Mouse (Mus musculus) erythroblast, adult 5-6 weeks (primary cell): Measurements from ENCODE around the gene Setd6. TPM values are rescaled to one million over a fixed set of nuclear protein-coding genes. Genes with fewer than 3 reads are reported as not detected.
A peak's percentile ranks its signal among the peaks of the same experiment; 100 is the strongest.

Source experiments
- ATAC-seq: replicated peaks from 2 replicates; pipeline ENCODE4 v1.8.0; 2016; ENCODE audit warnings: moderate number of reproducible peaks, mild to moderate bottlenecking, moderate TSS enrichment, inconsistent platforms; ENCODE audit not compliant: poor library complexity, low FRiP score, severe bottlenecking
- total RNA-seq, 2 experiments: library from RNA; stranded (forward) in 1 of 2; stranded (reverse) in 1 of 2; fragments of 150-400 nt in 1 of 2; fragments of 200-764, 138-1000 nt in 1 of 2; gene quantifications; 2 replicates each; pipeline versions ENCODE4 v1.2.3 to v1.2.4; 2015 to 2017; ENCODE audit warnings: low replicate concordance in 2 of 2

Gene Setd6
- 4.6 TPM in 1 of 2 replicates, not detected in the other for total RNA-seq (2015; ENCODE audit: low replicate concordance)
- 1.5 and 7.2 TPM in 2 replicates for total RNA-seq (2017; ENCODE audit: low replicate concordance)

DNA sequence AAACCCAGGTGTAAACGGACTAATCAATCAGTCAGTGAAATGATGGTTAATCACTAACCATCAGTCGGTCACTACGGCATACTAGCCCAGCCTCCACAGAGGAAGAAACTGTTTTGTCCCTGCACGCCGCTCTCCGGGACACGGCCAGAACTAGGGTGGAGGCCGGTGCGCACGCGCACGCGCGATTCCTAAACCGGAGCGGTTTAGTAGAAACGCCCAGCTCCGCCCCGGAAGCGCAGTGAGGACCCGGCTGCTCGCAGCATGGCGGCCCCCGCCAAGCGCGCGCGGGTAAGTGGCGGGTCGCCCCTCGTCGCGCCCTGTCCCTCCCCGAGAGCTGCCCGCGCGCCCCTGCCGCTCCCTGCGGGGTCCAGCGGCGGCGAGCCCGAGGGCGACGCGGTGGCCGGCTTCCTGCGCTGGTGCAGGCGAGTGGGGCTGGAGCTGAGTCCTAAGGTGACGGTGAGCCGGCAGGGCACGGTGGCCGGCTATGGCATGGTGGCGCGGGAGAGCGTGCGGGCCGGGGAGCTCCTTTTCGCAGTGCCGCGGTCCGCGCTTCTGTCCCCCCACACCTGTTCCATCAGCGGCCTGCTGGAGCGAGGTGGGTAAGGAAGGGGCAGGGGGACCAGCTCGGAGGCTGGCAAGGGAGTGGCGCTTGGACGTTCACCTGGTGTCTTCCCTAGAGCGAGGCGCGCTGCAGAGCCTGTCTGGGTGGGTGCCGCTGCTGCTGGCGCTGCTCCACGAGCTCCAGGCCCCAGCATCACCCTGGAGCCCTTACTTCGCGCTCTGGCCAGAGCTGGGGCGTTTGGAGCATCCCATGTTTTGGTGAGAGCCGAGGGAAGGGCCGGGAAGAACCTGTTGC, at the start of gene Setd6:
TSS of gene Setd6 (plus strand) at position 206 of the 856 bp plus-strand sequence.
- ATAC-seq: peak; percentile 87

DNA sequence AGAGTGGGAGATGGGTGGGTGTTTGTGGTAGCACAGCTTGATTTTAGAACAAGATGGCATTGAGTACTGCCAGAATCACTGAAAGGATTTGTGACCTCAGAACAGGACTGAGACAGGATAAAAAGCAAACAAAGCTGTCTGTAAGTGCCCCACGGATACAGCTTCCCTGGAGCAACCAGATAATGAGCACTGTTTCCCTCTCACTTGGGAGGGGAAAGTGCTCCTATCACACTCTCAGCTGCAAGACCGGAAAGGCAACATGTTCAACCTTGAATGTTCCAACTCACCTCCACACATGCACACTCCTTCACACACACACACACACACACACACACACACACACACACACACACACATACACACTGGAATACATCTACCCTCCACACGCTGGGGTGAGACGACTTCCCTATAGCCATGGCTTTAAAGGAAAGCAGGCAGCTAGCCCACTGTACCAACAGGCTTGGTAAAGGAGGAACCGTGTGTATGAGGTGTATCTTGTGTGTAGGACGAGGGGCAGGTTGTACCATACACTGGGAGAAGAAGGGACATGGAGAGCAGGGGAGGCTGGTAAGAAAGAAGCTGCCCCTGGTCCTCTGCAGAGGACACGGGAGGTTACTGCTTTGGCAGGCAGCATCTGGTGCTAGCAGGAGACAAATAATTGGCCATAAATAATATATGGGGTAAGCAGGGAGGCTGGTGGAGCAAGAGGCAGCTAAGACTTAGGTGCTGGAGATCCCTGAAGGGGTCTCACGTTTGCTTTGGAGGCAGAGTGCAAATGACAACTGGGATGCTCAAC, 47.3 kb upstream of the Setd6 start:
- no peak for ATAC-seq

DNA sequence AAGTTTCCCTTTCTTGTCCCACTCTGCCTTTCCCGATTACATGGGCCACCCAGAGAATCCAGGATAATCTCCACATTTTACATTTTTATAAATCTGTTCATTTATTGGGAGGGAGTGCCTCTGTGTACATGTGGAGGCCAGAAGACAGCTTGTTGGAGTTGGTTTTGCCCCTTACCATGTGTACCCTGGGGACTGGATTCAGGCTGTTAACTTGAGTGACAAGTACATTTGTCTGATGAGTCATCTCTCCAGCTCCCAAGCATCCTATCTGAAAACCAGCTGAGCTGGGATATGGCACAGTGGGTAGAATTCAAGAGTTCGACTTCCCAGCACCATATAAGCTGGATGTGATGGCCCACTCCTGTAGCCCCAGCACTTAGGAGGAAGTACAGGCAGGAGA, 45.7 kb upstream of the Setd6 start:
- ATAC-seq: no peak

DNA sequence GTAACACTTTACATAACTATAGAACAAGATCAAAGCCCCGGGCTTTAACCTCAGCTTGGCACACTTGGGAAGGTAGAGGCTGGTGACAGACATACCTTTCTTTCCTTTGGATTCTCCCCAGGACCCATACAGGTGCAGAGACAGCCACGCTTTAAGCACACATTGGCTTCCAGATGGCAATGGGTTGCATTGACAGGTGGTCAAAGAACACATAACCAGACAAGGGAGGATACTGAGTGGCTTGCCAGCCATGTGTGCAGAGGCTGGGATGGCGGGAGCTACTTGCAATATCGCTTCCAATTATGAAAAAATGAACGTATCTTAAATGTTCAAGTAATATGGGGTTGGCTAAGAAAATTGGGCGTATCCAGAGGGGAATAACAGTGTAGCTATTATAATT, 43.8 kb upstream of the Setd6 start:
- ATAC-seq: no peak

DNA sequence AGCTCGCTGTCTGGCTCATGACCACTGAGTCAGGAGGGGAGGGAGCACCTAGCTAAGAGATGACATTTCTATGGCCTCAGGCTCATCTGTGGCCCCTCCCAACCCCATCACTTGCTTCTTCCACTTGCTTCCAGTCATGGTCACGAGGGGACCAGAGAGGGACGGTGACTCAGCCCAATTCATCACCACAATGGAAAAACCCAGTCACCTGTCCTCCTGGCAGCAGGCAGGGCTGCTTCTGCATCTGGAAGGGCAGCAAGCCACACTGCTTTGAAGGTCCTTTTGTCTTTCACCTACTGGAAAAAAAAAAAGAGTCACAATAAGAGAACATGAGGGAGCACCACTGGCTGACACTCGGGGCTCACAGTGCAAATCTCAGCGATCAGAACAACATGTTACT, 42.9 kb upstream of the Setd6 start:
- no peak for ATAC-seq

DNA sequence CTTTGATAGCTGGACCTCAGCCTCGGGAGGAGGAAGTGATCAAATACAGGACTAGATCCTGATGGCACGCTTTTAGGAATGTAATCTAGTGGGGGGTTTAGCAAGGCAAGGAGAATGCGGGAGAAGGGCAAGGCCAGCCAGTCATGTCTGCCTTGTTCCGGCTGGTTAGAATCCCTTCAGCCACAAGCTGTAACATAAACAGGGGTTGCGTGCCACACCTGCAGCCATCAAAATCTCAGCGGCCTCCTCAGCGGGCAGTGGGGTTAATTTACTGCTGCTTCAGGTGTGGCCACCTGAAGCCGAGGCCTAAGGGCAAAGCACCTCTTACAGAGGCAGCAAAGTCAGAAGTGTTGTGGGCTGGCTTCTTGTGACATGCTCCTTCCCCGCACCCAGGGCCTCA, 39.0 kb upstream of the Setd6 start, which contains the start of gene Ndrg4:
TSS of gene Ndrg4 (plus strand) at position 350 of the 400 bp plus-strand sequence.
- ATAC-seq: no peak

DNA sequence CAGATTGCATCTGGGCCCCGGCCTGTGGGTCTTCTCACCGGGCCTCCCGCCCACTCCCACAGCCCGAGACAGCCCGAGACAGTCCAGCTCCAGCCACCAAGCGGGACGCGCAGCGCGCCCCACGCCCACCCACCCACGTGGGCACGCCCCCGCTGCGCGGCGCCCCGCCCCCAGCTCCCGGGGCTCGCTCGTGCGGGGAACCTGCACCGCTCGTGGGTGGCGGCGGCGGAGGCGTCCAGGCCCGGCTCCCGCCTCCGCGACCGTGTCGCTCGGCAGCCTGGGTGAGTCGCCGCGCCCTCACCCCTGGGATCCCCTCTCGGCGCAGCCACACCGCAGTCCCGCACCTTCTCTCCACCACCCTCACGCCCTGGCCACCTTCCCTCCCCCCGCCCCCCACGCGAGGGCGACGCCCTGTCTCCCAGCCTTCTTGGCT, 38.1 kb upstream of the Setd6 start:
- ATAC-seq: no peak

DNA sequence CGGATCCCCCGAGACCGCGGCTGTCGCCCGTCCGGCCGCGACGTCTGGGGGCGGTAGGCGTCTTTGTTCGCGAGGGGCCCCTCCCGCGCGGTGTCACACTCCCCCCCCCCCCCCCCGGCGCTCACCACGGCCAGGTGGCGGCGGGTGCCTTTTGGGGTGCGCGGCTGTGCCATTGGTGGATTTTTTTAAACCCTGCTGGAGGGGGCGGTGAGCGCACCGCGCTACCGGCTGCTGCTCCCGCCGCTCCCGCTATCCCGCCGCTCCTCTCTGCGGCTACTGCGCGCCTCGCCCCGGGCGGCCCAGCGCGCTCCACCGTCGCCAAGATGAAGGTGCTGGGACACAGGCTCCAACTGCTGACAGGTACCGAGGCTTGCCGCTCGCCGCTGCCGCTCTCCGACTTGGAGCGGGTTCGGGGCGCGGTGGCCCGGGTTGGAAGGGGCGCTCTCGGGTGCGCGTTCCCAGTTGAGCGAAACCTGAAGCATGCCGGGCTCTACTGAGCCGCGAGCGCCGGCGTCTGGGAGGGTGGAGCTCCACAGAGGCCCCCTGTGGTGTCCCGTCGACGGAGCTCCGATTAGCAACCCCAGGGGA, 37.6 kb upstream of the Setd6 start:
- no peak for ATAC-seq

DNA sequence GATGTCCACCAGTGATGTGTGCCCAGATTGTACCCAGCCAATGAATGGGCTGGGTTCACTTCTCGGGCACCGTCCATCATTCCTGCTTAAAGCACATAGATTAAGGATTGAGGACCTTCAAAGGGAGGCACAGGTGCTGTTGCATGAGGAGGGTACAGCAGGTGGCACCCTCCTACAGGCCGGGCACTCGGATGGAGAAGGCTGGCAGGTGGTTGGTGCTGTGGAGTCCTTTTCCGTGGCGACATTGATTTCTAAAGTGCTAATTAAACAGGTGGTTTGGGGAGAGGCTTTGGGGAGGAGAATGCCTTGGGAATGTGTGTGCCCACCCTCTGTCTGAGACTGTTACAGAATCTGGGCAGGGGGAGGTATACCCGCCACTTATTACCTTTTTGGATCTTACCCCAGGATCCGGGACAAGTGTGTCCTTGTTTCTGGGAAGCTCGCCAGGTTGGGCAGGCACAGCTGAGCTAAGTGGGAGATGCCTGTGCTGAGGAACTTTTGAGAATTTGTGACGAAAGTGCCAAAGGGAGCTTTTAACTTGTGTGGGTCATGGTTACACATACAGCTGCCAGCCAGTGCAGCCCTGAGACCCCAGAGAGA, 27.5 kb upstream of the Setd6 start:
- ATAC-seq: no peak

DNA sequence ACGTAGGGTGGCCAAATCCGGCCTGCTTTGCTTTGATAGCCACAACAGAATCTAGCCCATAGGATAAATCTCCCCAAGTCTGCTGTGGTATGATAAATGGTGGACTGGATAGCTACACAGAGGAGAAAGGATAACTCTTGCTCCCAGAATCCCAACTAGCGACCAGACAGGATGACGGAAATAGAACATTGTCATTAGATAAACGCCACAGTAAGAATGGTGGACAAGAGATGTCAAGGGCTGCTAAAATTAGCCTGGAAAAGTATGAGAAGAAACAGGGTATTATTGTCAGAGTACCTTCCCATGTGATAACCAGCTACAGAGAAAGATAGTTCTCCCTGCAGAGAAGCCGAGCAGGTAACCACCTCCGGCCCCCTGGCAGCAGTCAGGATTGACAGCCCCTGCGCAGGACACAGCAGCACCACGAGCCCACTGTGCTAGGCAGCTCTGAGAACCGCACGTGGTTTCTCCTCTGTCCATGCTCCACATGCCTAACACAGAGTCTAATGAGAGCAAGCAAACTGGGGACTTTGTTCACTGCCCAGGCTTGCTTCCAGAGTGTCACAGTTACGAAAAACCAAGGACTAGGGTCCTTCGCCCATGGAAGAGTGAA, 24.6 kb upstream of the Setd6 start:
- no peak for ATAC-seq

DNA sequence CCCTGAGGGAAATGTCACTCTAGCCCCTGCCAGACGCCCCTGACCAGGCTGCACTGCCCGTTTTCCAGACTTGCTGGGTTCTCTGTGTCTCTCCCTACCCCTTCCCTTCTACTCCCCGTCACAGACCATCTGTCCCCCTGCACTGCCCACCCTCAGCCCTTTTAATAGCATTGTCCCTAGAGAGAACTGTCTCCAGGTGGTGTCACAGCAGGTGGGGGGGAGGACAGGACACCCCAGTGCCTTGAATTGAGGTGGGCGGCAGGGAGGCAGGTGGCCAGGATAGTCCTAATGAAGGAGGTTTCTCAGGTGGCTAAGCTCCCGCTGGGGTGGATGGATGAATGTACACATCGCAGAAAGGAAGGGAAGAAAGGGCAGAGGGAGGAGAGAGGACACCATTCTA, 21.1 kb upstream of the Setd6 start:
- ATAC-seq: no peak

DNA sequence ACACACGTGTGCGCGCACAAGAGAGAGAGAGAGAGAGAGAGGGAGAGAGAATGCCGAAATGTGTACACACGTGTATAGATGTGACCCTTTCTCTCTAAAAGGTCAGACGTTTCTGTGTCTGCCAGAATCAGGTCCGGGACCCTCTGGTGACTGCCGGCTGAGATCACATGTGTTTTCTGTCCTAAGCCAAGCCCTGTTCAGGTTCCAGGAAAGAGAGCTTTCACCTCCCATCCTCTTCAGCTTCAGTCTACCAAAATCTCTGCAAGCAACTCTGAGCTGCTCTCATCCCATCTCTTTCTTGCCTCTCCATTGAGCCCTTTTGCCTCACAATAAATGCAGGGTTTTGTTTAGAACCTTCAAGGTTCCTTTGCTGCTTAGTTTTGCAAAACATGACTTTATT, 19.0 kb upstream of the Setd6 start:
- no peak for ATAC-seq

DNA sequence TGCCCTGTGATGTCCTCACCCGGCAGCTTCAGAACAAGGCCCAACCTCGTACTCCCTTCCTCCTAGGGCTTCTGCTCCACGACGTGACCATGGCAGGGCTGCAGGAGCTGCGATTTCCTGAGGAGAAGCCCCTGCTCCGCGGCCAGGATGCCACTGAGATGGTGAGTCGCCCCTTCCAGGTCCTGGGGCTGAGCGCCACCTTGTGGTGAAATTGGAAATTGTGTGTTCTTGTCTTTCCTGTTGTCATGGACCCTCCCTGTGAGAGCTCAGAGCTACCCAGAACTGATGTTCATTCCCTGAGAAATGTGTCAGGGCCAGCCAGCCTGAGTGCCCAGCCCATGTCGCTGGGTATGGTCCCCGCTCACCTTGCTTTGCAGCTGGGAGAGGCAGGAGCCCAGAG, 18.6 kb upstream of the Setd6 start:
- peak; percentile 76 for ATAC-seq

DNA sequence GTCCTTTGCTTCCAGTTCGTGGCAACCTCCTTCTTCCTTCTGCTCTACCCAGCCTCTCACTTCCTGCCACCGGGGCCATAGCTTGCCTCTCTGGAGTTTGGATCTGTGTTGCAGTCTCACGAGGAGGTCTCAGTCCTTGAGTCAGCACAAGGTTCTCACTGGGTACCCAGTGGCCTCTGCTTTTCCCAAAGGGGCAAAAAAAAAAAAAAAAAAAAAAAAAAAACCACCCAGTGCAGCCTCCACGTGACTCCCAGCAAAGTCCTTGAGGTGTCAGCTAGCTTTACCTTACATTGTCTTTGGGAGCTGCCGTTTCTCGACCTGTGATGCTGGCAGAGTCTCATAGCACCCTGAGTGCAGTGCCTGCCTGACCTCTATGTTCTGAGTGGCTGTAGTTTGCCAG, 17.5 kb upstream of the Setd6 start:
- no peak for ATAC-seq

DNA sequence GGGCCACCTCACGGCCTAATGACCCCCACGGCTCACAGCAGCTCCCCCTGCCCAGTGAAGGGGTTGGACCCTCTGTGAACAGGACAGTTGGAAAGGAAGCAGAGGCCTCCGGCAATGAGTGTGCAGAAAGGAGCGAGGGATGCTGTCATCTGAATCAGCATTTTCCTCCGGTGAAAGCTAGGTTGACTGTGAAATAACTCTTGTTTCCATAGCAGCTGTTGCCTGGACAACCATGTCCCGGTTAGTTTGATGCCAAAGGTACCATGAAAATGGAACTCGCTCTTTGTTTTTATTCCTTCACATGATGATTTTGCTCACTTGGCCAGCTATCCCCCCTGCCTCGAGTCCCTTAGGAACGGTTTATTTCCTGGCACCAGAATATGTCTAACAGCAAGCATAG, 15.4 kb upstream of the Setd6 start:
- ATAC-seq: no peak

DNA sequence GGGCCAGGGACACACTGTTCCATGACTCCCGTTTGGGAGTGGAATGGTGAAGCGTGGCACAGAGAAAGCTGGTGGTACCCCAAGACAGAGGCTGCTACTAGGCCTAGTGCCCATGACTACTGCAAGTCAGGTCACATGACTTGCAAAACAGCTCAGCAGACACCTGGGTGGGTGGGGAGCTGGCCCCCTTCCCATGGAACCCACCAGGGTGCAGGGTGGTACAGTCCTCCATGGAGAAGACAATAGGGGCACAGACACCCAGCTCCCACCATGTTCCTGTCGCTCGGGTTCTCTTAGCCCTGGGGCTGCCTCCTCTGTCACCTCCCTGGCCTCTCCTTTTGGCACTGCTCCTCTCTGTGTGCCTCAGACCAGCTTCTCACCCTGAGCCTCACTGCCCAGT, 13.9 kb upstream of the Setd6 start:
- ATAC-seq: no peak

DNA sequence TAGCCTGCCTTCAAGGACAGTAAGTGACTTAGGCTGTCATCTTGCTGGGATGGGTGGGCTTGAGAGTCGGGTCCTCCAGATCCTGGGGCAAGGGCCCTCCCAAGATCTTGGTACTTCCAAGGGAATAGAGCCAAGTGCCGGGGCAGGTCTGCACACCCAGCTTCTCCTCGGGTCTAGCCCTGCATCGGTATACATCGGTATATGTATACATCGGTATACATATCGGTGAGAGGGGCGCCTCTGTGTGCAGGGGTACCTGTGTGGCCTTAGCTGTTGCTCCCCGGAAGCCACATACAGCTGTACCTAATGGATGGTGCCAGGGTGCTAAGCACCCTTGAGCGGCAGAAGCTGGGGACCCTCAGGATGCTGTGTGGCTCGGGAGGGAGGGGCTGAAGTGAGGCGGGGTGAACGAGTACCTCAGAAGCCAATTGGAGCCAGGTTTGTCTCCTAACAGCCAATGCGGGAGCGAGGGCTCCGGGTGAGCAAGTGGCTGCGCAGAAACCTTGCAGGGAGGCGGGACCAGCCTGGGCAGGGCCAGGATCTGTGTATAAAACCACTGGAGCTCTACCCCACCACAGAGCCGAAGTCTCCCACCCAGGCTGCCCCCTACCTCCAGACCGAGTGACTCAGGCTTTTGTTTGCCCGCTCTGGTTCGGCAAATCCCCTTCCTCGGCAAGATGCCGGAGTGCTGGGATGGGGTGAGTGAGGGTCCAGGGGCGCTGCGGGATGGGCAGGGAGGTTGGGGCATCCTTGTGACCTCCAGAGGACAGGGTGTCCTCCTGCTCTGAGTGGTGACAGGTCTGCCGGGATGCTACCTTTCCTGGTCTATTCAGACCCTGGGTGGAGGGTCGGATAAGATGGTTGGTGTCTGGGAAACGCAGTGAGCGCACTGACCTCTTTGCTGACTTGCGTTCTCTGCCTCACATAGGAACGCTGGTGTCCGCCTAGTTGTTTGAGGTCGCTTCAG, 12.9 kb upstream of the Setd6 start:
- ATAC-seq: peak; percentile 38; the same call in 1 of the 2 replicates

DNA sequence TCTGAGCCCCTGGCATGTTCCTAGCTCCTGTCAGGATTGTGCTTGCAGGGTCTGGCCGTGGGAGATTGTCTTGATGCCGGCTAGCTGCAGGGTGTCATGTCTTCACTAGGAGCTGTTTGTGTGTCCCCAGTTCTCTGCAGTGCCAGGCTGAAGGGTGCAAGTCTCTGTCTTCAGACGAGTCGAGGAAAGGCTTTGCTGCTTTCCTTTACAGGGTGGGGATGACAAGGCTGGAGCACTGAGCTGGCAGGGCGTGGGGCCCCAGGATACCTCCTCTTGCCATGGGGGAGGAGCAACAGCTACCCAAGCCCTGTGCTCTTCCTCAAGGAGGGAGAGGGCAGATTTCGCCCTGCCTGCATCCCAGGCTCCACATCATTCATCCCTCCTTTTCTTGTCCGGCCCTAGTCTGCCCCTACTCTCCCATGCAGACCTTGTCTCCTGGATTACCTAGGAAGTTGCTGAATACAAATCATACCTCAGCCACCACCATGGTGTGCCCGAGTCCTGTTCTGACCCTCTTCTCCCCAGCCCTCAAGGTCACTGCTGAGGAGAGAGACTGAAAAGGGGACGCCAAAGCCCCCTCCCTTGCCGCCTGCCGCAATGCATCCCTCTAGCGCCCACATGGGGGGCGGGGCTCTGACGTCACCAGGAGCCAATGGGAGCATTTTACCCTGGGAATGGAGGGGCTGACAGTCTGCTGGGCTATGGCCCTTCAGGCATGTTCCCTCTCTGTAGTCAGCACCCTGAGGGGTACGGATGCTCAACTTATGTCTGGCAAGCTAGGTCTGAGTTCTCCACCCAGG, 12.0 kb upstream of the Setd6 start:
- no peak for ATAC-seq
